Comparison of ENCODE assay signal across 8 mouse cellular contexts in the genomic region with DNA sequence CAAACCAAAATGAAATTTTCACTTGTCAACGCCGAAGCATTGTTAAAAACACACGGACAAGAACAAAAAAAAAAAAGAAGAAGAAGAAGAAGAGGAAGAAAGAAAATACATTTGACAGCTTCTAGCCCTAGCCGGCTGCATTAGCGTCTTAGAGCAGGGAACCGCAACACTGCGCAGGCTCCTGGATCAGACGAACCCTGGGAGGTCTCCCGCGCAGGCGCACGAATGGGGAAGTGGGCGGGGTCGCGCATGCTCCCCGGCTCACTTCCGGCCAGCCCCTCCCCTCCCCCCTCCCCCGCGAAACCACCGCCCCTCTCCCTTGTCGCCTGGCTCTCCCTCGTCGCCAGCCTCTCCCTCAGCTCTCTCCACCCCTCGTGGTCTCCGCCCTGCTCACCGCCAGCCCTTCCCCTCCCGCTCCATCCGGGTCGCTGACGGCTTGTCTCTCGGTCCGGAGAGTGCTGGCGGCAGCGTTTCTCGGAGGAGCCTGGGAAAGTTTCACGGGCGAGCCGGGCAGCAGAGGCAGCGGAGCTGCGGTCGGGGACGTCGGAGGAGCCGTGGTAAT. TPM values are rescaled to one million over a fixed set of nuclear protein-coding genes. Genes with fewer than 3 reads are reported as not detected.
DNase-seq lines count a peak whose midpoint lies in the region; ATAC-seq and TF ChIP-seq lines count a peak whose summit lies in the region.

Gene Herc4, plus strand, starts transcription at position 318 of the 562 bp plus-strand sequence.

- peaks cover 26% of the 10 kb centered on the region for H3K36me3 ChIP-seq in E14TG2a.4 (ENCODE audit: insufficient read depth, low read length)
- H3K36me3 ChIP-seq in forebrain, embryonic 12.5 days (replicated peaks): peaks cover 4% of the 10 kb centered on the region
- H3K36me3 ChIP-seq in heart, postnatal 0 days (replicated peaks; ENCODE audit: control insufficient read depth, insufficient read depth, low read length): 0 out of 2 replicates have a peak, but pooled peaks cover 4% of the 10 kb centered on the region
- H3K36me3 ChIP-seq in liver, embryonic 16.5 days (ENCODE audit: control insufficient read depth, insufficient read depth): peaks cover 3% of the 10 kb centered on the region; the same call in 1 of the 2 replicates
- no peaks in the 10 kb centered on the region for H3K36me3 ChIP-seq in neural tube, embryonic 13.5 days
- peaks cover 2% of the 10 kb centered on the region; the same call in 1 of the 2 replicates for H3K36me3 ChIP-seq in testis, adult 2 months (ENCODE audit: control insufficient read depth, insufficient read depth, low read length)

- H3K27me3 ChIP-seq in E14TG2a.4 (ENCODE audit: insufficient read depth, low read length): no peaks in the 10 kb centered on the region
- no peaks in the 10 kb centered on the region for H3K27me3 ChIP-seq in forebrain, embryonic 12.5 days
- H3K27me3 ChIP-seq in heart, postnatal 0 days (ENCODE audit: control insufficient read depth, insufficient read depth, low read length): no peaks in the 10 kb centered on the region
- no peaks in the 10 kb centered on the region; the same call in 1 of the 2 replicates for H3K27me3 ChIP-seq in liver, embryonic 16.5 days (ENCODE audit: control insufficient read depth, insufficient read depth, low read depth, low read length)
- H3K27me3 ChIP-seq in neural tube, embryonic 13.5 days: no peaks in the 10 kb centered on the region
- H3K27me3 ChIP-seq in testis, adult 2 months (ENCODE audit: control insufficient read depth, insufficient read depth, low read length): no peaks in the 10 kb centered on the region

- under 1% methylated on average over 43 of the region's 44 CpGs for WGBS in forebrain, embryonic 12.5 days
- WGBS in heart, postnatal 0 days: under 1% methylated on average over 40 of the region's 44 CpGs
- WGBS in liver, embryonic 16.5 days (ENCODE audit: insufficient replicate concordance): under 1% methylated on average over 38 of the region's 44 CpGs
- WGBS in neural tube, embryonic 13.5 days: under 1% methylated on average over 44 of the region's 44 CpGs

- peak within 1 kb of the TSS; percentile 98 for H3K27ac ChIP-seq in forebrain, embryonic 12.5 days
- peak within 1 kb of the TSS; percentile 99 for H3K27ac ChIP-seq in heart, postnatal 0 days (ENCODE audit: low read depth)
- H3K27ac ChIP-seq in liver, embryonic 16.5 days (ENCODE audit: low read length): peak within 1 kb of the TSS; percentile 100
- H3K27ac ChIP-seq in neural tube, embryonic 13.5 days (replicated peaks): peak within 1 kb of the TSS; percentile 97
- H3K27ac ChIP-seq in testis, adult 2 months (ENCODE audit: control insufficient read depth, insufficient read depth, low read depth, low read length): peak within 1 kb of the TSS; percentile 97

- peak; percentile 99 for ATAC-seq in forebrain, embryonic 12.5 days (ENCODE audit: low FRiP score)
- ATAC-seq in heart, postnatal 0 days (ENCODE audit: insufficient read depth, low read depth): peak; percentile 99
- peak; percentile 99 for ATAC-seq in liver, embryonic 16.5 days (ENCODE audit: low read depth)
- ATAC-seq in neural tube, embryonic 13.5 days (ENCODE audit: low read depth): peak; percentile 99

- peaks cover 42% of the 10 kb centered on the region for H3K4me1 ChIP-seq in E14TG2a.4 (replicated peaks; ENCODE audit: low read depth, low read length)
- H3K4me1 ChIP-seq in forebrain, embryonic 12.5 days: peaks cover 25% of the 10 kb centered on the region
- peaks cover 7% of the 10 kb centered on the region; the same call in 1 of the 2 replicates for H3K4me1 ChIP-seq in heart, postnatal 0 days (ENCODE audit: control insufficient read depth, insufficient read depth)
- peaks cover 11% of the 10 kb centered on the region for H3K4me1 ChIP-seq in liver, embryonic 16.5 days (ENCODE audit: control insufficient read depth, low read depth, low read length)
- H3K4me1 ChIP-seq in neural tube, embryonic 13.5 days (replicated peaks): peaks cover 35% of the 10 kb centered on the region
- no peaks in the 10 kb centered on the region; the same call in 1 of the 2 replicates for H3K4me1 ChIP-seq in testis, adult 2 months (ENCODE audit: control insufficient read depth, insufficient read depth, low read length)

- no peak for TF ChIP-seq CTCF in E14TG2a.4 (conservative IDR thresholded peaks at IDR 0.05; ENCODE audit: low read length)
- no peak for TF ChIP-seq CTCF in heart, postnatal 0 days (IDR thresholded peaks at IDR 0.05; ENCODE audit: low read depth)
- 0 out of 2 replicates have a peak, but pooled peaks have one; percentile 0 for TF ChIP-seq CTCF in testis, adult 2 months (IDR thresholded peaks at IDR 0.05; ENCODE audit: control insufficient read depth, insufficient read depth, insufficient replicate concordance, low read depth, low read length)

- H3K9ac ChIP-seq in forebrain, embryonic 12.5 days: peak within 1 kb of the TSS; percentile 90
- H3K9ac ChIP-seq in heart, postnatal 0 days (replicated peaks; ENCODE audit: low read depth, low read length): peak within 1 kb of the TSS; percentile 96
- peak within 1 kb of the TSS; percentile 100 for H3K9ac ChIP-seq in liver, embryonic 16.5 days (ENCODE audit: low read depth, low read length)
- peak within 1 kb of the TSS; percentile 94 for H3K9ac ChIP-seq in neural tube, embryonic 13.5 days

- TF ChIP-seq EP300 in heart, postnatal 0 days (IDR thresholded peaks at IDR 0.05; ENCODE audit: low read depth): 0 out of 2 replicates have a peak, but pooled peaks have one; percentile 8

- peak within 1 kb of the TSS; percentile 62 for H3K4me2 ChIP-seq in forebrain, embryonic 12.5 days
- H3K4me2 ChIP-seq in heart, postnatal 0 days (ENCODE audit: low read depth, low read length): peak within 1 kb of the TSS; percentile 79
- peak within 1 kb of the TSS; percentile 70 for H3K4me2 ChIP-seq in liver, embryonic 16.5 days (ENCODE audit: low read depth, low read length)
- peak within 1 kb of the TSS; percentile 84 for H3K4me2 ChIP-seq in neural tube, embryonic 13.5 days

- no peaks in the 10 kb centered on the region for H3K9me3 ChIP-seq in E14TG2a.4 (ENCODE audit: low read length)
- H3K9me3 ChIP-seq in forebrain, embryonic 12.5 days: no peaks in the 10 kb centered on the region
- no peaks in the 10 kb centered on the region for H3K9me3 ChIP-seq in heart, postnatal 0 days (replicated peaks; ENCODE audit: control insufficient read depth, low read length)
- H3K9me3 ChIP-seq in liver, embryonic 16.5 days (replicated peaks; ENCODE audit: control insufficient read depth, low read length): no peaks in the 10 kb centered on the region
- no peaks in the 10 kb centered on the region for H3K9me3 ChIP-seq in neural tube, embryonic 13.5 days

- peak within 1 kb of the TSS; percentile 100 for H3K4me3 ChIP-seq in E14TG2a.4 (replicated peaks; ENCODE audit: low read length)
- H3K4me3 ChIP-seq in forebrain, embryonic 12.5 days (replicated peaks): peak within 1 kb of the TSS; percentile 91
- peak within 1 kb of the TSS; percentile 100 for H3K4me3 ChIP-seq in heart, postnatal 0 days (ENCODE audit: low read depth, low read length)
- peak within 1 kb of the TSS; percentile 100 for H3K4me3 ChIP-seq in liver, embryonic 16.5 days (ENCODE audit: low read depth, low read length)
- peak within 1 kb of the TSS; percentile 97 for H3K4me3 ChIP-seq in neural tube, embryonic 13.5 days
- H3K4me3 ChIP-seq in testis, adult 2 months (ENCODE audit: control insufficient read depth, low read depth, low read length): peak within 1 kb of the TSS; percentile 99

- peak; percentile 92 for DNase-seq in c-Kit-positive CD71-positive TER-119-positive erythroid progenitor cells, embryonic 14.5 days (ENCODE audit: low spot score)
- DNase-seq in heart, postnatal 0 days (ENCODE audit: low spot score): peak; percentile 97
- DNase-seq in kidney, postnatal 4 days: peak; percentile 95 to 97

- TF ChIP-seq POLR2A in testis, adult 2 months (IDR thresholded peaks at IDR 0.05; ENCODE audit: control insufficient read depth, low read depth, low read length): peak; percentile 87

RNA-seq across cellular contexts. Expression of gene Herc4, which starts in this region (rescaled TPM):
- 47.1 and 49.6 TPM in 2 replicates for polyA plus RNA-seq in forebrain, embryonic 12.5 days (2016; fragmentation: Nextera tagmentation; extraction: Ambion mirVana)
- total RNA-seq in heart, postnatal 0 days (2014; rRNA removed; ENCODE audit: low replicate concordance): 45.1 and 46.3 TPM in 2 replicates
- 24.9 and 25.0 TPM in 2 replicates for polyA plus RNA-seq in heart, postnatal 0 days (2015; fragmentation: Nextera tagmentation; extraction: Ambion mirVana)
- 27.9 and 28.3 TPM in 2 replicates for polyA plus RNA-seq in liver, embryonic 16.5 days (2015; fragmentation: Nextera tagmentation; extraction: Ambion mirVana)
- polyA plus RNA-seq in neural tube, embryonic 13.5 days (2015; fragmentation: Nextera tagmentation; extraction: Ambion mirVana): 25.4 and 29.7 TPM in 2 replicates
- polyA plus RNA-seq in testis, adult 2 months (2012; rRNA removed): 60.8 and 71.4 TPM in 2 replicates

Comparison
In these comparisons a context has a peak if more than half of its experiments do, and no peak if none do; other contexts are left out.
1. Peak in every context shown above with its lines: DNase-seq, ATAC-seq, H3K4me3 ChIP-seq and H3K27ac ChIP-seq.